Mouse (Mus musculus): Measurements from ENCODE around the gene Tenm2.

Gene Tenm2

GRCm38 (mm10) chr11:36171991-36172390 is 1063.8 kb downstream of the Tenm2 start:
- no peak for DNase-seq

GRCm38 (mm10) chr11:36171221-36171620 is 1064.5 kb downstream of the Tenm2 start:
- no peak for DNase-seq

GRCm38 (mm10) chr11:36169738-36170137 is 1066.0 kb downstream of the Tenm2 start:
- no peak for DNase-seq

GRCm38 (mm10) chr11:36168921-36169537 is 1066.7 kb downstream of the Tenm2 start:
- no peak for DNase-seq

- DNase-seq = no peak
Measured at GRCm38 (mm10) chr11:36167766-36168318, 1067.9 kb downstream of the Tenm2 start.

- no peak for DNase-seq
Measured at GRCm38 (mm10) chr11:36163580-36163979, 1072.2 kb downstream of the Tenm2 start.

GRCm38 (mm10) chr11:36161765-36162321 is 1073.9 kb downstream of the Tenm2 start:
- no peak for DNase-seq

GRCm38 (mm10) chr11:36153450-36153849 is 1082.3 kb downstream of the Tenm2 start:
- DNase-seq = no peak

- DNase-seq = no peak
Measured at GRCm38 (mm10) chr11:36153011-36153410, 1082.8 kb downstream of the Tenm2 start.

GRCm38 (mm10) chr11:36152226-36152625 is 1083.5 kb downstream of the Tenm2 start:
- DNase-seq = no peak

- no peak for DNase-seq
Measured at GRCm38 (mm10) chr11:36149092-36149491, 1086.7 kb downstream of the Tenm2 start.

- DNase-seq = no peak
Measured at GRCm38 (mm10) chr11:36145057-36145456, 1090.7 kb downstream of the Tenm2 start.

- DNase-seq = no peak
Measured at GRCm38 (mm10) chr11:36140411-36140810, 1095.4 kb downstream of the Tenm2 start.

GRCm38 (mm10) chr11:36139521-36139920 is 1096.2 kb downstream of the Tenm2 start:
- no peak for DNase-seq

- peak; percentile 28 for DNase-seq
Measured at GRCm38 (mm10) chr11:36137840-36138239, 1097.9 kb downstream of the Tenm2 start.

- DNase-seq = peak in 1 of 2 experiments; percentile 25
Measured at GRCm38 (mm10) chr11:36137276-36137675, 1098.5 kb downstream of the Tenm2 start.

- DNase-seq = no peak
Measured at GRCm38 (mm10) chr11:36134645-36135044, 1101.1 kb downstream of the Tenm2 start.

GRCm38 (mm10) chr11:36123275-36123674 is 1112.5 kb downstream of the Tenm2 start:
- no peak for DNase-seq

- no peak for DNase-seq
Measured at GRCm38 (mm10) chr11:36121410-36121929, 1114.3 kb downstream of the Tenm2 start.

GRCm38 (mm10) chr11:36120591-36121409 is 1115.0 kb downstream of the Tenm2 start:
- no peak for DNase-seq

- DNase-seq = no peak
Measured at GRCm38 (mm10) chr11:36113326-36113725, 1122.4 kb downstream of the Tenm2 start.

GRCm38 (mm10) chr11:36108970-36109731 is 1126.6 kb downstream of the Tenm2 start:
- DNase-seq = no peak

GRCm38 (mm10) chr11:36107840-36108239 is 1127.9 kb downstream of the Tenm2 start:
- no peak for DNase-seq
